Mouse (Mus musculus) liver, adult 2 months (tissue): Measurements from ENCODE around the gene Hoxc9. TPM values are rescaled to one million over a fixed set of nuclear protein-coding genes. Genes with fewer than 3 reads are reported as not detected.

Source experiments
- DNase-seq: peaks from one replicate; pipeline ENCODE4 v3.0.0-alpha.2; 2011; ENCODE audit warnings: low read depth, low spot score; ENCODE audit errors: extremely low read depth
- H3K27ac ChIP-seq: fragments of 200-500 bp; replicated peaks from 2 replicates; pipeline ENCODE4 v1.5.1; 2012; ENCODE audit warnings: low read depth, mild to moderate bottlenecking, control low read depth, inconsistent platforms, low read length; ENCODE audit not compliant: insufficient read depth
- H3K27me3 ChIP-seq: fragments of 200-500 bp; 2 replicates; pipeline ENCODE4 v1.6.1; 2012; ENCODE audit warnings: mild to moderate bottlenecking, moderate library complexity, low read length, inconsistent platforms; ENCODE audit not compliant: control insufficient read depth, insufficient read depth
- H3K36me3 ChIP-seq: fragments of 200-500 bp; 2 replicates; pipeline ENCODE4 v1.6.1; 2012; ENCODE audit warnings: low read length, inconsistent platforms; ENCODE audit not compliant: control insufficient read depth, insufficient read depth
- H3K4me1 ChIP-seq: fragments of 200-500 bp; 2 replicates; pipeline ENCODE4 v1.6.1; 2011; ENCODE audit warnings: low read length; ENCODE audit not compliant: control insufficient read depth, insufficient read depth
- H3K4me3 ChIP-seq: fragments of 200-500 bp; 2 replicates; pipeline ENCODE4 v1.5.1; 2011; ENCODE audit warnings: low read depth, mild to moderate bottlenecking, control low read depth, low read length, moderate library complexity; ENCODE audit not compliant: insufficient read depth
- H3K79me2 ChIP-seq: fragments of 200-500 bp; 2 replicates; pipeline ENCODE4 v1.6.1; 2012; ENCODE audit warnings: inconsistent platforms, mild to moderate bottlenecking, low read length, moderate library complexity; ENCODE audit not compliant: control insufficient read depth, insufficient read depth
- H3K9ac ChIP-seq: fragments of 200-500 bp; 2 replicates; pipeline ENCODE4 v1.6.1; 2012; ENCODE audit warnings: low read depth, mild to moderate bottlenecking, control low read depth, inconsistent platforms, low read length
- CTCF ChIP-seq: fragments of 200-500 bp; IDR thresholded peaks from 2 replicates; pipeline ENCODE4 v1.5.1; 2011; ENCODE audit warnings: low read depth, low read length, control low read depth
- POLR2A ChIP-seq: fragments of 200-500 bp; IDR thresholded peaks from 2 replicates; pipeline ENCODE4 v1.6.1; 2011; ENCODE audit warnings: low read length, control low read depth; ENCODE audit not compliant: insufficient read depth; ENCODE audit errors: extremely low read depth
- WGBS: fragments of 180-500 bp; shearing (Covaris S2); methylation state at CpG from one replicate; pipeline ENCODE4 v1.1.7; 2018; 5-methylcytosine and 5-hydroxymethylcytosine counted together
- polyA plus RNA-seq: library from polyadenylated mRNA; depleted of rRNA; stranded (reverse); fragments of >200 nt; gene quantifications from 2 replicates; pipeline ENCODE4 v1.2.3, GENCODE M21; 2012
- total RNA-seq: library from RNA; depleted of rRNA; stranded (reverse); fragments of >200 nt; gene quantifications from 2 replicates; pipeline ENCODE4 v1.2.3, GENCODE M21; 2014

Gene Hoxc9
- total and polyA plus RNA-seq, 2 experiments = not detected

- Histone ChIP-seq H3K4me3 (no peak overlapping the region), H3K27ac (no peak overlapping the region), H3K36me3 (no peaks in the 10 kb centered on the region), H3K79me2 (no peaks in the 10 kb centered on the region), H3K4me1 (no peaks in the 10 kb centered on the region), H3K27me3 (peaks cover 36% of the 10 kb centered on the region), H3K9ac (no peak overlapping the region)
- DNase-seq = no peak
- no peak for TF ChIP-seq POLR2A
- TF ChIP-seq CTCF = no peak
- WGBS = 9% methylated on average over 9 of the region's 9 CpGs
These were observed 29.0 kb upstream of the Hoxc9 start for GRCm38 (mm10) chr15:102947276-102947675.

GRCm38 (mm10) chr15:102948842-102949241, 27.4 kb upstream of the Hoxc9 start:
- Histone ChIP-seq H3K9ac (no peak overlapping the region), H3K4me3 (no peak overlapping the region), H3K27ac (no peak overlapping the region), H3K36me3 (no peaks in the 10 kb centered on the region), H3K79me2 (no peaks in the 10 kb centered on the region), H3K4me1 (no peaks in the 10 kb centered on the region), H3K27me3 (peaks cover 26% of the 10 kb centered on the region)
- TF ChIP-seq CTCF (no peak), POLR2A (no peak)
- WGBS = 36% methylated on average over 2 of the region's 2 CpGs
- DNase-seq = no peak

GRCm38 (mm10) chr15:102949696-102950095, 26.5 kb upstream of the Hoxc9 start:
- WGBS = 6% methylated on average over 20 of the region's 20 CpGs
- H3K27me3 ChIP-seq = peaks cover 30% of the 10 kb centered on the region

GRCm38 (mm10) chr15:102950877-102951276, 25.4 kb upstream of the Hoxc9 start:
- 10% methylated on average over 2 of the region's 2 CpGs for whole genome bisulfite sequencing
- H3K27me3 ChIP-seq = peaks cover 37% of the 10 kb centered on the region

More at GRCm38 (mm10) chr15:102949696-102950095, 26.5 kb upstream of the Hoxc9 start:
- DNase-seq = no peak
- Histone ChIP-seq H3K36me3 (no peaks in the 10 kb centered on the region), H3K27ac (no peak overlapping the region), H3K9ac (no peak overlapping the region), H3K4me1 (no peaks in the 10 kb centered on the region), H3K79me2 (no peaks in the 10 kb centered on the region), H3K4me3 (no peak overlapping the region)
- TF ChIP-seq POLR2A (no peak), CTCF (no peak)

GRCm38 (mm10) chr15:102953561-102953960, 22.7 kb upstream of the Hoxc9 start:
- Histone ChIP-seq H3K27ac (no peak overlapping the region), H3K79me2 (no peaks in the 10 kb centered on the region), H3K4me1 (no peaks in the 10 kb centered on the region), H3K36me3 (no peaks in the 10 kb centered on the region), H3K27me3 (peaks cover 40% of the 10 kb centered on the region), H3K4me3 (no peak overlapping the region), H3K9ac (no peak overlapping the region)
- WGBS = 10% methylated on average over 6 of the region's 6 CpGs
- TF ChIP-seq POLR2A (no peak), CTCF (no peak)
- no peak for DNase-seq

More at GRCm38 (mm10) chr15:102950877-102951276, 25.4 kb upstream of the Hoxc9 start:
- no peaks in the 10 kb centered on the region for H3K36me3 ChIP-seq
- H3K4me3 ChIP-seq = no peak overlapping the region
- no peak for TF ChIP-seq CTCF
- no peak for TF ChIP-seq POLR2A
- DNase-seq = no peak
- H3K79me2 ChIP-seq = no peaks in the 10 kb centered on the region
- H3K4me1 ChIP-seq = no peaks in the 10 kb centered on the region
- no peak overlapping the region for H3K9ac ChIP-seq
- H3K27ac ChIP-seq = no peak overlapping the region

- Histone ChIP-seq H3K4me3 (no peak within 1 kb of the TSS), H3K27ac (no peak within 1 kb of the TSS), H3K27me3 (peaks cover 33% of the 10 kb centered on the region), H3K4me1 (no peaks in the 10 kb centered on the region), H3K79me2 (no peaks in the 10 kb centered on the region), H3K9ac (no peak within 1 kb of the TSS), H3K36me3 (no peaks in the 10 kb centered on the region)
- TF ChIP-seq CTCF = no peak
- TF ChIP-seq POLR2A = no peak
- no peak for DNase-seq
- WGBS = 3% methylated on average over 57 of the region's 57 CpGs
These were observed 21.8 kb upstream of the Hoxc9 start, which contains the start of gene Hoxc11 for GRCm38 (mm10) chr15:102954192-102955006. TSS of gene Hoxc11 (plus strand) at chr15:102954427.
